Mouse (Mus musculus): ENCODE results near the gene Cd320. TPM values are rescaled to one million over a fixed set of nuclear protein-coding genes. Genes with fewer than 3 reads are reported as not detected.
A peak's percentile ranks its signal among the peaks of the same experiment; 100 is the strongest.
"Not testable (repeated sequence)": the region's sequence is repeated elsewhere in the genome, so short reads cannot be mapped to it uniquely, and the experiment has no call there.

Cd320 gene
- polyA plus RNA-seq, 1 experiment: 30.6 TPM

DNA sequence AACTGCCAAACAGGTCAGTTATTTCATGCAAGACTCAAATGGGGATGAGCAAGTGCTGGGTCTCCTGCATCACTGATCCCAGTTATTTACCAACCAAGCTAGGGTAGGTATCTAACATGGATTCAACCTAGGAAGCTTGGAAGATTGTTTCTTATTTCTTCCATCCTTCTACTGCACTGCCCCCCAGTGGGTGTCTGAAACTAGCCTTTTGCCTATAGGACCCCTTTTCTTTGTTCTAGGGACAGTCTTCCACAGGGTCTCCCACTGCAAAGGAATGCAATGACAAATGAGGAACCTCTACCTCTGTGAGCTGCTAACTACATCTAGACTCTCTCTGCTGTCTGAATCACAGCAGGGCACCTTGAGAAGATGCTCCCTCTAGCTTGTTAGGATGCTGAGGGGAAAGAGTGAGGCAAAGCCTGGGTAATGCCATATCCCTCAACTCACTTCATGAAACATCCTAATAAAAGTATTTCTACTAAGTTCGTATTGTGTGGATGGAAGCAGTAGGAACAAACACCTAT lies 20.4 kb upstream of the Cd320 start:
- Histone ChIP-seq H3K4me1 (ENCODE audit: control insufficient read depth, insufficient read depth, low read length) (peaks cover 2% of the 10 kb centered on the region), H3K9me3 (replicated peaks; ENCODE audit: control insufficient read depth, insufficient read depth, low read length, poor library complexity, severe bottlenecking) (no peaks in the 10 kb centered on the region)

DNA sequence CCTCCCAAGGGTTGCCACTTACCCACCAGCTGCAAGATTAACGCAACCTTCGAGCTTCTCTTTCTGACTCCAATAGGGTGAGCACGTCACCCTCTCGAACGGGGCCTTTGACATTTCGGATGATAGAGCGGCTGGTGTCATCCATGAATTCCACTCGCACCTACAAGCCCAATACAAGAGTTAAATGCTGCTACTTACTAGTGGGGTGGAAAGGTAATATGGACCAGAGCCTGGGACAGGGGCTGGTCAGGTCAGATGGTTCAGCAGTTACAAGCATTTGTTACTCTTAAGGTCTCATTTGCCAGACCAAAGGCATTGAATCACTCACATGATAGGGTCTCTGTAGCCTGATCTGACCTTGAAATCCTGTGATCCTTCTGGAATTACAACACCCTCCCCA lies 19.7 kb upstream of the Cd320 start:
- Histone ChIP-seq H3K36me3 (ENCODE audit: control insufficient read depth, insufficient read depth, low read length, poor library complexity, severe bottlenecking) (peaks cover 59% of the 10 kb centered on the region), H3K27ac (ENCODE audit: insufficient read depth, low read length) (peak overlapping the region; percentile 21), H3K4me3 (ENCODE audit: low read depth, low read length) (peak overlapping the region; percentile 78), H3K9ac (ENCODE audit: low read depth, poor library complexity, severe bottlenecking) (peak overlapping the region; percentile 90)
- H3K4me1 ChIP-seq (ENCODE audit: control insufficient read depth, insufficient read depth, low read length); H3K27me3 ChIP-seq (ENCODE audit: control insufficient read depth, insufficient read depth, low read length, poor library complexity, severe bottlenecking); H3K9me3 ChIP-seq (replicated peaks; ENCODE audit: control insufficient read depth, insufficient read depth, low read length, poor library complexity, severe bottlenecking): not testable (repeated sequence)

More for the DNA sequence above, 20.4 kb upstream of the Cd320 start:
- Histone ChIP-seq H3K27ac (ENCODE audit: insufficient read depth, low read length) (no peak overlapping the region), H3K27me3 (ENCODE audit: control insufficient read depth, insufficient read depth, low read length, poor library complexity, severe bottlenecking) (no peaks in the 10 kb centered on the region), H3K9ac (ENCODE audit: low read depth, poor library complexity, severe bottlenecking) (peak overlapping the region; percentile 90), H3K4me3 (ENCODE audit: low read depth, low read length) (peak overlapping the region; percentile 48), H3K36me3 (ENCODE audit: control insufficient read depth, insufficient read depth, low read length, poor library complexity, severe bottlenecking) (peaks cover 53% of the 10 kb centered on the region)
- TF ChIP-seq CTCF (IDR thresholded peaks at IDR 0.05; ENCODE audit: low read depth, low read length) (no peak), EP300 (IDR thresholded peaks at IDR 0.05; ENCODE audit: insufficient read depth, low read depth, low read length) (no peak), POLR2A (IDR thresholded peaks at IDR 0.05; ENCODE audit: insufficient read depth, low read length) (no peak)

DNA sequence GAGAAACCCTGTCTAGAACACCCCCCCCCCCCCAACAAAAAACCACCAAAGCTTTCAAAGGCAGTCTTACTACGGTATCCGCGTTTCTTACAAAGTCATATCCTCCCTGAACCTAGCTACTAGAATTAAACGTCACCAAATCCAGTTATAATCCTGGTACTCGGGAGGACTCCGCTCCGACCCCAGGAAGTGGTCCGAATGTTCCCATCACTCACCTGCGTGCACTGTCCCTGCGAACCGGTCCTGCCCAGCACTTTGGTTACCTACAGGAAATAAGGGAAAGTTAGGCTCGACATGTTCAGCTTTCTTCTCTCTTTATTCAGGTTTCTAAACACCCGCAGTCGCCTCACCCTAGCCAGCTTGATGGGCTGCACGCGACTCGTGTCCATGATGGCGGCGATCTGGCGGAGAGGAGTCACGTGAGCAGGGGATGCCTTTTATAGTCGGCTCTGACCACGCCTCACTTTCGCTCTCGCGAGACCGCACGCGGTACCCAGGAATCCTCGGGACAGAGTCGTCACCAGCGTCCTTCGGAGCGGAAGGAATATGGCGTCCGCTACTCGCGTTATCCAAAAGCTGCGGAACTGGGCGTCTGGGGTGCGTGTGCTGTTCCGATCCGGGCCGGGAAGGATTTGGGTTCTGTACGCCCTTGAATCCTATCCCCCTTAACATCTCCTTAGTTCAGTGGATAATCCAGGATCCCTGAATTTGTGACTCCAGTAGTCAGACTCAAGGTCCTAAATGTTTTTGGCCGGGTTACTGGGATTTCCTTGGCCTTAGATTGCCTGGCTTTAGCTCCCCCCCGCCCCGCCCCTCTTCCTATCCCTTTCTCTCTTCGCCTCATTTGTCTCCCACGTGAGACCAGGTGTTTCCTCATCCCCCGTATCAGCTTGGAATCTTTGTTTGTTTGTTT lies 18.6 kb upstream of the Cd320 start, which contains the start of the genes Rps28 and Ndufa7:
Rps28 (minus strand) TSS at position 479 of the 913 bp plus-strand sequence.
Ndufa7 (plus strand) TSS at position 489 of the 913 bp plus-strand sequence.
- TF ChIP-seq POLR2A (IDR thresholded peaks at IDR 0.05; ENCODE audit: insufficient read depth, low read length) (peak; percentile 40), EP300 (IDR thresholded peaks at IDR 0.05; ENCODE audit: insufficient read depth, low read depth, low read length) (0 out of 2 replicates have a peak, but pooled peaks have one; percentile 49), CTCF (IDR thresholded peaks at IDR 0.05; ENCODE audit: low read depth, low read length) (no peak)
- Histone ChIP-seq H3K4me1 (ENCODE audit: control insufficient read depth, insufficient read depth, low read length) (peaks cover 2% of the 10 kb centered on the region), H3K9ac (ENCODE audit: low read depth, poor library complexity, severe bottlenecking) (peak within 1 kb of the TSS; percentile 90), H3K9me3 (replicated peaks; ENCODE audit: control insufficient read depth, insufficient read depth, low read length, poor library complexity, severe bottlenecking) (no peaks in the 10 kb centered on the region), H3K4me3 (ENCODE audit: low read depth, low read length) (peak within 1 kb of the TSS; percentile 85), H3K27ac (ENCODE audit: insufficient read depth, low read length) (peak within 1 kb of the TSS; percentile 57), H3K36me3 (ENCODE audit: control insufficient read depth, insufficient read depth, low read length, poor library complexity, severe bottlenecking) (peaks cover 67% of the 10 kb centered on the region), H3K27me3 (ENCODE audit: control insufficient read depth, insufficient read depth, low read length, poor library complexity, severe bottlenecking) (no peaks in the 10 kb centered on the region)

DNA sequence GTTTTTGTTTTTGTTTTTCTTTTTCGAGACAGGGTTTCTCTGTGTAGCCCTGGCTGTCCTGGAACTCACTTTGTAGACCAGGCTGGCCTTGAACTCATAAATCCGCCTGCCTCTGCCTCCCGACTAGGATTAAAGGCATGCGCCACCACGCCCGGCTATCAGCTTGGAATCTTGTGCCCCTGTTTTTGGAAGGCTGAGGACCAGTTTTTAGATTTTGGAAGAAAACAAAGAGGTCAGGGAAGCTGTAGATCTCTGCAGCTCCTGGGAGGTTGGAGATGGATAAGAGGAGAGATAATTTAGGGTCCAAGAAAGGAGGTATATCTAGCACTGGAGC lies 17.9 kb upstream of the Cd320 start:
- H3K27me3 ChIP-seq (ENCODE audit: control insufficient read depth, insufficient read depth, low read length, poor library complexity, severe bottlenecking); H3K4me1 ChIP-seq (ENCODE audit: control insufficient read depth, insufficient read depth, low read length); H3K9me3 ChIP-seq (replicated peaks; ENCODE audit: control insufficient read depth, insufficient read depth, low read length, poor library complexity, severe bottlenecking): not testable (repeated sequence)
- Histone ChIP-seq H3K27ac (ENCODE audit: insufficient read depth, low read length) (peak overlapping the region; percentile 57; the same call in 1 of the 2 replicates), H3K9ac (ENCODE audit: low read depth, poor library complexity, severe bottlenecking) (peak overlapping the region; percentile 90), H3K4me3 (ENCODE audit: low read depth, low read length) (peak overlapping the region; percentile 85), H3K36me3 (ENCODE audit: control insufficient read depth, insufficient read depth, low read length, poor library complexity, severe bottlenecking) (peaks cover 68% of the 10 kb centered on the region)

DNA sequence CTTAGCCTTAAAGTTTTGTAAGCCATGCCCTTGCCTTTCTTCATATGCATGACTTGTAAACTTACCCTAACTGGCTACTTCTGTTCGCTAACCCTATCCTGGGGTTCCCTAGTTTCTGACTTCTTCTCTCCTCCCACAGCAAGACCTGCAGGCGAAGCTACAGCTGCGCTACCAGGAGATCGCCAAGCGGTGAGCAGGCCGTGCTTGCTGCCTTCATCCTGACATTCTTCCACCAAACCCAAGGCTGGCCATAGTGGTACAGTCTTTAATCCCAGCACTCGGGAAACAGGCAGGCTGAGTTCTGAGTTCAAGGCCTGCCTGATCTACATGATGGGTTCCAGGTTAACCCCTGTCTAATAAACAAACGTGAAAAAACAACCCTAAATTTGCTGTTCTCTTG lies 17.4 kb upstream of the Cd320 start:
- Histone ChIP-seq H3K4me3 (ENCODE audit: low read depth, low read length) (peak overlapping the region; percentile 69), H3K4me1 (ENCODE audit: control insufficient read depth, insufficient read depth, low read length) (no peaks in the 10 kb centered on the region), H3K27me3 (ENCODE audit: control insufficient read depth, insufficient read depth, low read length, poor library complexity, severe bottlenecking) (no peaks in the 10 kb centered on the region), H3K9ac (ENCODE audit: low read depth, poor library complexity, severe bottlenecking) (peak overlapping the region; percentile 90), H3K36me3 (ENCODE audit: control insufficient read depth, insufficient read depth, low read length, poor library complexity, severe bottlenecking) (peaks cover 71% of the 10 kb centered on the region), H3K9me3 (replicated peaks; ENCODE audit: control insufficient read depth, insufficient read depth, low read length, poor library complexity, severe bottlenecking) (no peaks in the 10 kb centered on the region), H3K27ac (ENCODE audit: insufficient read depth, low read length) (no peak overlapping the region; the same call in 1 of the 2 replicates)
- TF ChIP-seq POLR2A (IDR thresholded peaks at IDR 0.05; ENCODE audit: insufficient read depth, low read length) (no peak), CTCF (IDR thresholded peaks at IDR 0.05; ENCODE audit: low read depth, low read length) (no peak), EP300 (IDR thresholded peaks at IDR 0.05; ENCODE audit: insufficient read depth, low read depth, low read length) (no peak)

DNA sequence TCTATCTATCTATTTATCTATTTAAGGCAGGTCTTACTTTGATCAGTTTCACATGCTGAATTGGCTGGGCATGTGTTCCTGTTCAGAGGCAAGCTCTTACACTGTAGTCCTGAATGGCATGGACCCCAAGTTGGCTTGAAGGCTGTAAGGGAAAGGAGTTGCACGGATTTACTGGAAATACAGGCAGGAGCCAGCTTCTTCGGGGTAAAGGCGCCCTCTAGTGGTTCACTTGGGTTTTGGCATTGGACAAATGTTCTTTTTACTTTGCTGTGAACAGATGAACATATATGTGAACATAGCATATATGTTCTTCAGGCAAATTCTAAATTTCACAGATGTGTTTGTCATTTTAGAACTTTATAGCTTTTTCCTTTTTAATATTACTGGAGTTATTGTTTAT lies 16.0 kb upstream of the Cd320 start:
- peaks cover 73% of the 10 kb centered on the region for H3K36me3 ChIP-seq (ENCODE audit: control insufficient read depth, insufficient read depth, low read length, poor library complexity, severe bottlenecking)
- TF ChIP-seq EP300 (IDR thresholded peaks at IDR 0.05; ENCODE audit: insufficient read depth, low read depth, low read length) (no peak), CTCF (IDR thresholded peaks at IDR 0.05; ENCODE audit: low read depth, low read length) (peak; percentile 66)
- H3K4me3 ChIP-seq (ENCODE audit: low read depth, low read length): no peak overlapping the region
- H3K27ac ChIP-seq (ENCODE audit: insufficient read depth, low read length): no peak overlapping the region
- 0 out of 2 replicates have a peak overlapping the region, but pooled peaks have one; percentile 90 for H3K9ac ChIP-seq (ENCODE audit: low read depth, poor library complexity, severe bottlenecking)
- H3K9me3 ChIP-seq (replicated peaks; ENCODE audit: control insufficient read depth, insufficient read depth, low read length, poor library complexity, severe bottlenecking): no peaks in the 10 kb centered on the region
- no peaks in the 10 kb centered on the region for H3K27me3 ChIP-seq (ENCODE audit: control insufficient read depth, insufficient read depth, low read length, poor library complexity, severe bottlenecking)
- H3K4me1 ChIP-seq (ENCODE audit: control insufficient read depth, insufficient read depth, low read length): no peaks in the 10 kb centered on the region

Data from ES-Bruce4 (cell line).